Mouse (Mus musculus): ENCODE results near the gene Dock4. TPM values are rescaled to one million over a fixed set of nuclear protein-coding genes. Genes with fewer than 3 reads are reported as not detected.

Dock4 gene
- polyA plus RNA-seq, 1 experiment = 2.6 TPM

- Histone ChIP-seq H3K4me1 (ENCODE audit: control insufficient read depth, insufficient read depth, low read length) (no peaks in the 10 kb centered on the region), H3K4me3 (replicated peaks; ENCODE audit: control insufficient read depth, low read depth, low read length) (no peak overlapping the region), H3K27ac (ENCODE audit: control insufficient read depth, insufficient read depth, low read depth, low read length, poor library complexity) (no peak overlapping the region)
- no peak for TF ChIP-seq POLR2A (IDR thresholded peaks at IDR 0.05; ENCODE audit: borderline replicate concordance, control insufficient read depth, low read depth, low read length)
- 39% methylated on average over 2 of the region's 2 CpGs for WGBS
Measured at GRCm38 (mm10) chr12:40805257-40805656, 359.5 kb downstream of the Dock4 start.

DNA sequence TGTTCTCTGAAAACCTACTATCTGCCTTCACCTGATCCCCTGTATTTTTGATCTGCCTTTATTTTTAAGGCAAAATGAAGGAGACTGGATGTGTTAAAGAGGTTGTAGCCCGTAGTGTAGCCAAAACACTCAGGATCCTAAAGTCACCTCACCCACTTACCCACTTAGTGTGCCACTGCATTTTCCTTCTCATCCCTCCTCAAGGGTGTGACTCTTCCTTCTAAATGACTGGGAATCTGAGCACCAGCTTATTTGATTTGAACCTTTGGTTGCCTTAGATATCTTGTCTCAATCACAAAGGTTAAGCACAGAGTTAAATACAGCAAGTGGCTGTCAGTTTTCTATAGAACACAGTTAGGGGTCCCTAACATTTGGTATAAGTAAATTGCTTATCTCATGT lies 362.2 kb downstream of the Dock4 start:
- no peak for TF ChIP-seq POLR2A (IDR thresholded peaks at IDR 0.05; ENCODE audit: borderline replicate concordance, control insufficient read depth, low read depth, low read length)
- no peak for TF ChIP-seq CTCF (IDR thresholded peaks at IDR 0.05; ENCODE audit: control insufficient read depth, insufficient read depth, low read length)
- H3K4me3 ChIP-seq (replicated peaks; ENCODE audit: control insufficient read depth, low read depth, low read length) = no peak overlapping the region
- WGBS = 65% methylated on average over 1 of the region's 1 CpGs
- no peaks in the 10 kb centered on the region for H3K4me1 ChIP-seq (ENCODE audit: control insufficient read depth, insufficient read depth, low read length)
- H3K27ac ChIP-seq (ENCODE audit: control insufficient read depth, insufficient read depth, low read depth, low read length, poor library complexity) = no peak overlapping the region

DNA sequence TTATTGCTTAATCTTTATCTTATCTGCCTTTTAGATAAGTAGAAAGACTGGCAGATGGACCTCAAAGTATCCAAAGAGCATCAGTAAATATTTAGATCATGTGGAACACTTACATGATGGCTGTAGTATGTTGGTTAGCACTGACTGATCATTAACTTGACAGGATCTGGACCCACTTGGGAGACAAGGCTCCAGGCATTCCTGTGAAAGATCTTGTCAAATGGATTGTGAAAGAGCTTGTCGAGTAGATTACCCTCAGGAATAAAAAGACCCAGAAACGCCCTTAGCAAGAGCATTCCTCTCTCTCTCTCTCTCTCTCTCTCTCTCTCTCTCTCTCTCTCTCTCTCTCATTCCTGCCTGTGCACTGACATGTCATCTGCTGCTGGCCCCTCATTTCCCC lies 367.7 kb downstream of the Dock4 start:
- H3K4me1 ChIP-seq (ENCODE audit: control insufficient read depth, insufficient read depth, low read length) = no peaks in the 10 kb centered on the region
- TF ChIP-seq CTCF (IDR thresholded peaks at IDR 0.05; ENCODE audit: control insufficient read depth, insufficient read depth, low read length) (no peak), POLR2A (IDR thresholded peaks at IDR 0.05; ENCODE audit: borderline replicate concordance, control insufficient read depth, low read depth, low read length) (no peak)
- H3K4me3 ChIP-seq (replicated peaks; ENCODE audit: control insufficient read depth, low read depth, low read length) = no peak overlapping the region
- 60% methylated on average over 2 of the region's 2 CpGs for WGBS
- H3K27ac ChIP-seq (ENCODE audit: control insufficient read depth, insufficient read depth, low read depth, low read length, poor library complexity) = no peak overlapping the region

DNA sequence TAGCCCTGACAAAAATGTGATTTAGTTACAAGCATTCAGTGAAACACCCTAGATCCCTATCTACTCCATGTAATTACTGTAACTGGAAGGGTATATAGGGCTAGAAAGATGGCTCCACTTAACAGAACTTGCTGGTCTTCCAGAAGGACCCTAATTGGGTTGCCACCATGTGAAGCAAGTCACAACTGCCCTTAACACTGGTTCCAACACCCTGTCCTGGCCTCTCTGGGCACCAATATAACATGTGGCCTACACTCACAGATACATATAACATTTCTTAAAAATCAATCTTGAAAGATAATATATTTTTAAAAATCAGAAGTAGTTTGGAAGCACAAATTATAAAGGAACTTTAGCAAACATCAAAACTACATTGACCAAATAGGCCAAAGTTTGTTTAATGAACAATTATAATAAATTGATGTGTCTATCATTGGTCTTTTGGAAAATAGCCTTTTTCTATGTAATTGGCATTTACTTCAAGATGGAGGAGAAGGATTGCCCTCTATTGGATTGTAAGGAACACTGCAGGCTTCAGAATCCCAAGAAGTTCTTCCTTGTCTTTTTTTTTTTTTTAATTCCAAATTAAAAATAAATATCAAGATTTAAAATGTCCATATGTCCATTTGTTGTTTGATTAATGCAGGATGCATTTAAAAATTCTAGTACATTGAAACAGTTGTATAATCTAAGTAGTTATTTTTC lies 369.1 kb downstream of the Dock4 start:
- no peak for TF ChIP-seq POLR2A (IDR thresholded peaks at IDR 0.05; ENCODE audit: borderline replicate concordance, control insufficient read depth, low read depth, low read length)
- no peak for TF ChIP-seq CTCF (IDR thresholded peaks at IDR 0.05; ENCODE audit: control insufficient read depth, insufficient read depth, low read length)
- H3K27ac ChIP-seq (ENCODE audit: control insufficient read depth, insufficient read depth, low read depth, low read length, poor library complexity) = no peak overlapping the region
- H3K4me1 ChIP-seq (ENCODE audit: control insufficient read depth, insufficient read depth, low read length) = no peaks in the 10 kb centered on the region
- no peak overlapping the region for H3K4me3 ChIP-seq (replicated peaks; ENCODE audit: control insufficient read depth, low read depth, low read length)

DNA sequence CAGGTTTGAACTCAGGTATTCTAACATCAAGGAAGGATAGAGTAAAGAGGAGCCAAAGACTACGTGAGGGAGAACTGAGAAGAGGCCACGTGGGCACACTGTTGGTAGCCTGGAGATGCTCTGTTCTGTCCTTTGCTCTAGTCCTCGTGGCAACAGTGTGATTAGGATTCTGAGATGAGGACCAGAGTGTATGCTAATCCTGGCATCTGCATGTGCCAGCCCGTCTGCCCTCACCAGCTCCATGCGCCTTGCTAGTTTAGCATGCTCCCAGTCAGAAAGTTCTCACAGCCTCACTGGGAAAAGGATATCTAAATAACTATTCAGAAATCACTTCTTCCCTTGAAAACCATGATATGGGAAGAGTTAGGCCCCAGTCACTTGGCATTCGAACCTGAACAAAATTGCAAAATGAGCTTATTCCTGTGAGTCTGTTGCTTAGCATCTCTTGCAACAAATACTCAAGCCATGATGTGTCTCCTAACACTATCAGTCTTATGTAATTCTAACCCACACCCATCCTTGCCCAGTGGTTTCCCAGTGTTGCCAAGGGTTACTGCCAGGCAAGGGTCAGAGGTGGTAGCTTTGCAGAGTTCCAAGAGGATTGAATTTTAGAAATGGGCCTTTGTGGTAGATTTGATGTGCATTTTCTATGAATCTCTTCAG lies 372.4 kb downstream of the Dock4 start:
- 73% methylated on average over 6 of the region's 6 CpGs for WGBS
- no peak for TF ChIP-seq POLR2A (IDR thresholded peaks at IDR 0.05; ENCODE audit: borderline replicate concordance, control insufficient read depth, low read depth, low read length)
- TF ChIP-seq CTCF (IDR thresholded peaks at IDR 0.05; ENCODE audit: control insufficient read depth, insufficient read depth, low read length) = no peak
- H3K4me1 ChIP-seq (ENCODE audit: control insufficient read depth, insufficient read depth, low read length) = no peaks in the 10 kb centered on the region
- no peak overlapping the region for H3K27ac ChIP-seq (ENCODE audit: control insufficient read depth, insufficient read depth, low read depth, low read length, poor library complexity)
- H3K4me3 ChIP-seq (replicated peaks; ENCODE audit: control insufficient read depth, low read depth, low read length) = no peak overlapping the region

GRCm38 (mm10) chr12:40823631-40824030 lies 377.9 kb downstream of the Dock4 start:
- WGBS = 75% methylated on average over 5 of the region's 5 CpGs
- Histone ChIP-seq H3K27ac (ENCODE audit: control insufficient read depth, insufficient read depth, low read depth, low read length, poor library complexity) (no peak overlapping the region), H3K4me3 (replicated peaks; ENCODE audit: control insufficient read depth, low read depth, low read length) (no peak overlapping the region), H3K4me1 (ENCODE audit: control insufficient read depth, insufficient read depth, low read length) (no peaks in the 10 kb centered on the region; the same call in 1 of the 2 replicates)
- TF ChIP-seq CTCF (IDR thresholded peaks at IDR 0.05; ENCODE audit: control insufficient read depth, insufficient read depth, low read length) (no peak), POLR2A (IDR thresholded peaks at IDR 0.05; ENCODE audit: borderline replicate concordance, control insufficient read depth, low read depth, low read length) (no peak)

GRCm38 (mm10) chr12:40824251-40824650 lies 378.5 kb downstream of the Dock4 start:
- H3K4me1 ChIP-seq (ENCODE audit: control insufficient read depth, insufficient read depth, low read length) = no peaks in the 10 kb centered on the region; the same call in 1 of the 2 replicates
- no peak overlapping the region for H3K27ac ChIP-seq (ENCODE audit: control insufficient read depth, insufficient read depth, low read depth, low read length, poor library complexity)
- H3K4me3 ChIP-seq (replicated peaks; ENCODE audit: control insufficient read depth, low read depth, low read length) = no peak overlapping the region
- 74% methylated on average over 2 of the region's 2 CpGs for WGBS
- TF ChIP-seq CTCF (IDR thresholded peaks at IDR 0.05; ENCODE audit: control insufficient read depth, insufficient read depth, low read length) (no peak), POLR2A (IDR thresholded peaks at IDR 0.05; ENCODE audit: borderline replicate concordance, control insufficient read depth, low read depth, low read length) (no peak)

- no peaks in the 10 kb centered on the region; the same call in 1 of the 2 replicates for H3K4me1 ChIP-seq (ENCODE audit: control insufficient read depth, insufficient read depth, low read length)
- 73% methylated on average over 5 of the region's 5 CpGs for WGBS
- TF ChIP-seq CTCF (IDR thresholded peaks at IDR 0.05; ENCODE audit: control insufficient read depth, insufficient read depth, low read length) = no peak
- no peak for TF ChIP-seq POLR2A (IDR thresholded peaks at IDR 0.05; ENCODE audit: borderline replicate concordance, control insufficient read depth, low read depth, low read length)
- no peak overlapping the region for H3K4me3 ChIP-seq (replicated peaks; ENCODE audit: control insufficient read depth, low read depth, low read length)
- no peak overlapping the region for H3K27ac ChIP-seq (ENCODE audit: control insufficient read depth, insufficient read depth, low read depth, low read length, poor library complexity)
Measured at GRCm38 (mm10) chr12:40825935-40826460, 380.2 kb downstream of the Dock4 start.

Measured in bone marrow, adult 2 months (tissue).